Mouse (Mus musculus): Measurements from ENCODE around the gene Usp24. TPM values are rescaled to one million over a fixed set of nuclear protein-coding genes. Genes with fewer than 3 reads are reported as not detected.

Usp24 gene
- total RNA-seq, 1 experiment, result 30.5 TPM

- Histone ChIP-seq H3K36me3 (ENCODE audit: control insufficient read depth, insufficient read depth, low read length, poor library complexity, severe bottlenecking) (no peaks in the 10 kb centered on the region), H3K4me3 (ENCODE audit: insufficient read depth in 1 of 2, low read depth in 1 of 2, low read length in 2 of 2, poor library complexity in 1 of 2, severe bottlenecking in 1 of 2) (peak overlapping the region in 1 of 2 experiments; percentile 3; a peak in 1 of 4 replicates), H3K4me1 (ENCODE audit: control insufficient read depth in 2 of 2, insufficient read depth in 2 of 2, low read length in 2 of 2, poor library complexity in 1 of 2) (peaks cover 6 to 7% of the 10 kb centered on the region in 2 experiments), H3K9me3 (ENCODE audit: control insufficient read depth, insufficient read depth, low read depth, low read length) (no peaks in the 10 kb centered on the region), H3K9ac (ENCODE audit: insufficient read depth, low read depth, low read length, poor library complexity, severe bottlenecking) (no peak overlapping the region), H3K27ac (ENCODE audit: insufficient read depth, low read depth, low read length, poor library complexity, severe bottlenecking) (peak overlapping the region; percentile 26; the same call in 1 of the 2 replicates)
- no peak for TF ChIP-seq ZC3H11A (IDR thresholded peaks at IDR 0.05; ENCODE audit: borderline replicate concordance, low read depth, low read length)
- no peak for TF ChIP-seq HCFC1 (IDR thresholded peaks at IDR 0.05; ENCODE audit: borderline replicate concordance, insufficient read depth, low read length)
- no peak for TF ChIP-seq MAFK (IDR thresholded peaks at IDR 0.05; ENCODE audit: insufficient read depth, low read depth, low read length)
- in situ Hi-C loops (cut with MboI; ENCODE audit: low sequenced_read_pairs in 2 of 2, unreplicated experiment in 2 of 2), result no loop called here
- DNase-seq (ENCODE audit: low read depth, low spot score), result no peak
Measured at GRCm38 (mm10) chr4:106314291-106314690, 1.7 kb upstream of the Usp24 start.

GRCm38 (mm10) chr4:106316351-106317178 lies 552 bp downstream of the Usp24 start:
- Histone ChIP-seq H3K4me1 (ENCODE audit: control insufficient read depth in 2 of 2, insufficient read depth in 2 of 2, low read length in 2 of 2, poor library complexity in 1 of 2) (peaks cover 6 to 7% of the 10 kb centered on the region in 2 experiments), H3K27ac (ENCODE audit: insufficient read depth, low read depth, low read length, poor library complexity, severe bottlenecking) (peak overlapping the region; percentile 68), H3K9me3 (ENCODE audit: control insufficient read depth, insufficient read depth, low read depth, low read length) (no peaks in the 10 kb centered on the region), H3K4me3 (ENCODE audit: insufficient read depth in 1 of 2, low read depth in 1 of 2, low read length in 2 of 2, poor library complexity in 1 of 2, severe bottlenecking in 1 of 2) (peak overlapping the region; percentile 96 to 98), H3K9ac (ENCODE audit: insufficient read depth, low read depth, low read length, poor library complexity, severe bottlenecking) (peak overlapping the region; percentile 98), H3K36me3 (ENCODE audit: control insufficient read depth, insufficient read depth, low read length, poor library complexity, severe bottlenecking) (no peaks in the 10 kb centered on the region)
- in situ Hi-C loops (cut with MboI; ENCODE audit: low sequenced_read_pairs in 2 of 2, unreplicated experiment in 2 of 2), result no loop called here
- no peak for DNase-seq (ENCODE audit: low read depth, low spot score)
- TF ChIP-seq ZNF384 (IDR thresholded peaks at IDR 0.05; ENCODE audit: low read depth, low read length) (no peak), HCFC1 (IDR thresholded peaks at IDR 0.05; ENCODE audit: borderline replicate concordance, insufficient read depth, low read length) (0 out of 2 replicates have a peak, but pooled peaks have one; percentile 17)

DNA sequence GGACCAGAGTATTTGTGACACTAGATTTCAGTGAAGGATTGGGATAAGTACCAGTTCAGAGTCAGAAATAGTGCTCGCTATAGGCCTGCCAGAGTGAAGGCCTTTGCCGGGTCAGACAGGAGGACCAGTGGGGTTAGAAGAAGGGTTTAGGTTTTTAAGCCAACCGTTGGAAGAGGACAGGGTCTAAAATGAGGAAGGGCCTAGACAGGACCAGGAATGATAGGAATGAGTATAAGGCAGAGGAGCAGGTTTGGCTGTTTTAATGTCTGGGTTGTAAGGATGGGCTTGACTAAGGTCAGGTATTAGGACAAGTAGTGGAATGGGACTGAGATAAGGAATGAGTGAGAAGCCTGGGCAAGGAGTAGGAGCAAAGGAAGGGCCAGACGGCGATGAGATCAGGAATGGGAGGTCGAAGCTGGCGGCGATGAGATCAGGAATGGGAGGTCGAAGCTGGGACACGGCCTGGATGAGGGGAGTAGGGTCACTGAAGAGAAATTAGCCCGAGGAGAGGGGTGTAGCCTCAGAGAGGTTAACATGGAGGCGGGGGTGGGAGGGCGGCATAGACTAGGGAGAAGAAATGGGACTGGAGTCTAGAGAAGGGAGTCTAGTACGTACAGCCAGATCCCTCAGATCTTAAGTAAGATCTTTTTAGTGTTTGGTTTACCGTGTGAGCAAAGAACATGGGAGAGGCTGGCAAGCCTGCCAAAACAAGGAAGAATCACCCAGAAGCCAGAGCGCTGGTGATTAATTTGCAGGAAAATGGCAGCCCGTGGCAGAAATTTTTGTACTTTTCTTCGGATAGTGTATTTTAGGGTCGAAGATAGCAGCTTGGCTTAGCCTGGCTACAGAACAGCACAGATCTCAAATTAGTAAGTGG lies 1.4 kb downstream of the Usp24 start:
- peak overlapping the region; percentile 98 for H3K9ac ChIP-seq (ENCODE audit: insufficient read depth, low read depth, low read length, poor library complexity, severe bottlenecking)
- peak overlapping the region; percentile 9; the same call in 1 of the 2 replicates for H3K27ac ChIP-seq (ENCODE audit: insufficient read depth, low read depth, low read length, poor library complexity, severe bottlenecking)
- peaks cover 6 to 7% of the 10 kb centered on the region in 2 experiments for H3K4me1 ChIP-seq (ENCODE audit: control insufficient read depth in 2 of 2, insufficient read depth in 2 of 2, low read length in 2 of 2, poor library complexity in 1 of 2)
- in situ Hi-C loops (cut with MboI; ENCODE audit: low sequenced_read_pairs in 2 of 2, unreplicated experiment in 2 of 2), result no loop called here
- H3K9me3 ChIP-seq (ENCODE audit: control insufficient read depth, insufficient read depth, low read depth, low read length), result no peaks in the 10 kb centered on the region
- no peak for DNase-seq (ENCODE audit: low read depth, low spot score)
- peak overlapping the region; percentile 96 to 98 for H3K4me3 ChIP-seq (ENCODE audit: insufficient read depth in 1 of 2, low read depth in 1 of 2, low read length in 2 of 2, poor library complexity in 1 of 2, severe bottlenecking in 1 of 2)
- TF ChIP-seq ZNF384 (IDR thresholded peaks at IDR 0.05; ENCODE audit: low read depth, low read length) (no peak), ZC3H11A (IDR thresholded peaks at IDR 0.05; ENCODE audit: borderline replicate concordance, low read depth, low read length) (no peak), HCFC1 (IDR thresholded peaks at IDR 0.05; ENCODE audit: borderline replicate concordance, insufficient read depth, low read length) (no peak), CHD2 (IDR thresholded peaks at IDR 0.05; ENCODE audit: low read depth, low read length) (no peak), MAFK (IDR thresholded peaks at IDR 0.05; ENCODE audit: insufficient read depth, low read depth, low read length) (no peak)
- no peaks in the 10 kb centered on the region for H3K36me3 ChIP-seq (ENCODE audit: control insufficient read depth, insufficient read depth, low read length, poor library complexity, severe bottlenecking)

DNA sequence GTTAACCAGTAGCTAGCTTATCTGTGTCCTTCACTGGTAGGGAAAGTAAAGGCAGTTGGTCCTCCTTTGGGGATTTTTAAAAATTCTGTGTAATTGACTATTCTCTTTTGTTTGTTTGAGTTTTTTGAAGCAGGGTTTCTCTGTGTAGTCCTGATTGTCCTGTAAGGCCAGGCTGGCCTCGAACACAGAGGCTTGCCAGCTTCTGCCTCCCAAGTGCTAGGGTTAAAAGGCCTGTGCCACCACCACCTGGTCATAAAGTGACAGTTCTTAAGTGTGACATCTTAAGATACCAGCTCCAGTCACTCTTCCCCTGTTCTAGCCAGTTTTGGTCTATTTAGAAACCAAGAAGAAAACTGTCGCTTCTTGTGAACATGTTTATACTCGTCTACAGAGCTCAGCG lies 2.2 kb downstream of the Usp24 start:
- H3K4me3 ChIP-seq (ENCODE audit: insufficient read depth in 1 of 2, low read depth in 1 of 2, low read length in 2 of 2, poor library complexity in 1 of 2, severe bottlenecking in 1 of 2), result no peak overlapping the region
- in situ Hi-C loops (cut with MboI; ENCODE audit: low sequenced_read_pairs in 2 of 2, unreplicated experiment in 2 of 2), result no loop called here
- H3K9ac ChIP-seq (ENCODE audit: insufficient read depth, low read depth, low read length, poor library complexity, severe bottlenecking), result no peak overlapping the region; the same call in 1 of the 2 replicates
- no peak overlapping the region for H3K27ac ChIP-seq (ENCODE audit: insufficient read depth, low read depth, low read length, poor library complexity, severe bottlenecking)
- no peak for TF ChIP-seq CHD2 (IDR thresholded peaks at IDR 0.05; ENCODE audit: low read depth, low read length)
- no peak for TF ChIP-seq ZNF384 (IDR thresholded peaks at IDR 0.05; ENCODE audit: low read depth, low read length)
- no peak for TF ChIP-seq ZC3H11A (IDR thresholded peaks at IDR 0.05; ENCODE audit: borderline replicate concordance, low read depth, low read length)
- no peak for TF ChIP-seq MAFK (IDR thresholded peaks at IDR 0.05; ENCODE audit: insufficient read depth, low read depth, low read length)
- no peak for TF ChIP-seq HCFC1 (IDR thresholded peaks at IDR 0.05; ENCODE audit: borderline replicate concordance, insufficient read depth, low read length)
- no peak for DNase-seq (ENCODE audit: low read depth, low spot score)
- H3K4me1 ChIP-seq (ENCODE audit: control insufficient read depth in 2 of 2, insufficient read depth in 2 of 2, low read length in 2 of 2, poor library complexity in 1 of 2), result peaks cover 7 to 9% of the 10 kb centered on the region in 2 experiments
- H3K9me3 ChIP-seq (ENCODE audit: control insufficient read depth, insufficient read depth, low read depth, low read length), result no peaks in the 10 kb centered on the region
- H3K36me3 ChIP-seq (ENCODE audit: control insufficient read depth, insufficient read depth, low read length, poor library complexity, severe bottlenecking), result no peaks in the 10 kb centered on the region

Data from ES-E14 (cell line).